Mouse (Mus musculus): ENCODE measurements around the gene Agpat4.
"Not testable (repeated sequence)": the region's sequence is repeated elsewhere in the genome, so short reads cannot be mapped to it uniquely, and the experiment has no call there.

Agpat4 gene

GRCm38 (mm10) chr17:12118561-12118925 is at the start of gene Agpat4:
Gene Agpat4, plus strand, starts transcription at chr17:12118704.
- no peak for DNase-seq

- no peak for DNase-seq
These were observed 41.7 kb upstream of the Agpat4 start for GRCm38 (mm10) chr17:12076816-12077215.

- DNase-seq: no peak
These were observed 37.6 kb upstream of the Agpat4 start for GRCm38 (mm10) chr17:12080656-12081495.

- no peak for DNase-seq
These were observed 36.3 kb upstream of the Agpat4 start for GRCm38 (mm10) chr17:12082201-12082600.

- no peak for DNase-seq
These were observed 28.1 kb upstream of the Agpat4 start for GRCm38 (mm10) chr17:12090261-12090927.

GRCm38 (mm10) chr17:12092901-12093564 is 25.5 kb upstream of the Agpat4 start:
- DNase-seq: no peak

- no peak for DNase-seq
These were observed 24.5 kb upstream of the Agpat4 start for GRCm38 (mm10) chr17:12094016-12094415.

GRCm38 (mm10) chr17:12094827-12095590 is 23.5 kb upstream of the Agpat4 start:
- no peak for DNase-seq

GRCm38 (mm10) chr17:12099415-12099814 is 19.1 kb upstream of the Agpat4 start:
- no peak for DNase-seq

- DNase-seq: no peak
These were observed 16.2 kb upstream of the Agpat4 start for GRCm38 (mm10) chr17:12102326-12102725.

- peak; percentile 66 for DNase-seq
These were observed 14.7 kb upstream of the Agpat4 start for GRCm38 (mm10) chr17:12103781-12104180.

- peak; percentile 15 for DNase-seq
These were observed 14.3 kb upstream of the Agpat4 start for GRCm38 (mm10) chr17:12104245-12104644.

- DNase-seq: no peak
These were observed 13.8 kb upstream of the Agpat4 start for GRCm38 (mm10) chr17:12104690-12105089.

- DNase-seq: no peak
These were observed 12.2 kb upstream of the Agpat4 start for GRCm38 (mm10) chr17:12106255-12106654.

GRCm38 (mm10) chr17:12113626-12114025 is 4.9 kb upstream of the Agpat4 start:
- no peak for DNase-seq

GRCm38 (mm10) chr17:12115086-12115485 is 3.4 kb upstream of the Agpat4 start:
- no peak for DNase-seq

GRCm38 (mm10) chr17:12118131-12118530 is 373 bp upstream of the Agpat4 start:
- peak; percentile 34 for DNase-seq

GRCm38 (mm10) chr17:12118926-12119641 is 580 bp downstream of the Agpat4 start:
- DNase-seq: peak; percentile 73

- peak; percentile 61 for DNase-seq
These were observed 1.2 kb downstream of the Agpat4 start for GRCm38 (mm10) chr17:12119675-12120074.

- no peak for DNase-seq
These were observed 1.8 kb downstream of the Agpat4 start for GRCm38 (mm10) chr17:12120268-12120667.

- no peak for DNase-seq
These were observed 2.8 kb downstream of the Agpat4 start for GRCm38 (mm10) chr17:12121226-12121794.

- DNase-seq: not testable (repeated sequence)
These were observed 3.8 kb downstream of the Agpat4 start for GRCm38 (mm10) chr17:12122262-12122661.

All from thymus, postnatal 4 days (tissue).